Mouse (Mus musculus) CH12.LX (cell line): Measurements from ENCODE around the gene Ugt1a5. TPM values are rescaled to one million over a fixed set of nuclear protein-coding genes. Genes with fewer than 3 reads are reported as not detected.

ENCODE experiments used
- DNase-seq: peaks from one replicate; pipeline ENCODE4 v3.0.0-alpha.2; 2013; ENCODE audit errors: extremely low read depth
- H3K27ac ChIP-seq: 2 replicates; pipeline ENCODE4 v1.5.1; 2012; ENCODE audit warnings: low read depth, mild to moderate bottlenecking, control low read depth, moderate library complexity; ENCODE audit not compliant: insufficient read depth
- H3K27me3 ChIP-seq: replicated peaks from 2 replicates; pipeline ENCODE3; 2012; ENCODE audit warnings: inconsistent platforms
- H3K36me3 ChIP-seq, 2 experiments: replicated peaks in 1 of 2; 2 replicates each; pipeline versions ENCODE3 to v1.6.1; 2012; ENCODE audit warnings: inconsistent platforms in 1 of 2, low read length in 1 of 2, mild to moderate bottlenecking in 1 of 2, mixed read lengths in 1 of 2, moderate library complexity in 1 of 2; ENCODE audit not compliant: control insufficient read depth in 1 of 2, insufficient read depth in 1 of 2
- H3K4me1 ChIP-seq, 2 experiments: 2 replicates each; pipeline ENCODE4 v1.6.1; 2012; ENCODE audit warnings: inconsistent platforms in 1 of 2, moderate library complexity in 1 of 2; ENCODE audit not compliant: insufficient read depth in 2 of 2, control insufficient read depth in 1 of 2
- H3K4me2 ChIP-seq: 2 replicates; pipeline ENCODE4 v1.6.1; 2012; ENCODE audit warnings: low read depth, mild to moderate bottlenecking, control low read depth; ENCODE audit not compliant: poor library complexity, insufficient read depth, severe bottlenecking
- H3K4me3 ChIP-seq, 3 experiments: fragments of 150-350 bp in 1 of 3; sonication (generic) in 1 of 3; replicated peaks in 1 of 3; 2 replicates each; pipeline versions ENCODE3 to v1.5.1; 2011 to 2012; ENCODE audit warnings: low read depth in 2 of 3, low read length in 2 of 3, mild to moderate bottlenecking in 2 of 3, moderate library complexity in 2 of 3, control low read depth in 1 of 3, improper control_type of control experiment in 1 of 3, inconsistent platforms in 1 of 3, mixed read lengths in 1 of 3; ENCODE audit not compliant: poor library complexity in 1 of 3
- H3K79me2 ChIP-seq: replicated peaks from 2 replicates; pipeline ENCODE4 v1.6.1; 2012; ENCODE audit warnings: mild to moderate bottlenecking, moderate library complexity; ENCODE audit not compliant: control insufficient read depth, poor library complexity, insufficient read depth, severe bottlenecking; ENCODE audit errors: extremely low read depth
- H3K9ac ChIP-seq: 2 replicates; pipeline ENCODE4 v1.6.1; 2012; ENCODE audit warnings: low read depth, mild to moderate bottlenecking, control low read depth, moderate library complexity; ENCODE audit not compliant: insufficient read depth
- H3K9me3 ChIP-seq: replicated peaks from 2 replicates; pipeline ENCODE3; 2012; ENCODE audit warnings: low read length, inconsistent platforms, mixed read lengths
- CHD2 ChIP-seq: IDR thresholded peaks from 2 replicates; pipeline ENCODE4 v1.6.1; 2011; ENCODE audit warnings: low read length, improper control_type of control experiment
- E2F4 ChIP-seq: IDR thresholded peaks from 2 replicates; pipeline ENCODE4 v1.6.1; 2011; ENCODE audit warnings: low read depth, low read length, improper control_type of control experiment; ENCODE audit not compliant: insufficient replicate concordance
- EP300 ChIP-seq: IDR thresholded peaks from 2 replicates; pipeline ENCODE4 v1.6.1; 2011; ENCODE audit warnings: low read length, improper control_type of control experiment
- ETS1 ChIP-seq: conservative IDR thresholded peaks from 2 replicates; pipeline ENCODE4 v1.6.1; 2012; ENCODE audit warnings: low read depth, mild to moderate bottlenecking, inconsistent platforms, low read length, improper control_type of control experiment, moderate library complexity
- GABPA ChIP-seq: IDR thresholded peaks from 2 replicates; pipeline ENCODE4 v1.6.1; 2012; ENCODE audit warnings: low read depth, low read length, improper control_type of control experiment, inconsistent platforms; ENCODE audit not compliant: insufficient replicate concordance
- HCFC1 ChIP-seq: IDR thresholded peaks from 2 replicates; pipeline ENCODE4 v1.6.1; 2012; ENCODE audit warnings: low read depth, mild to moderate bottlenecking, inconsistent platforms, low read length, improper control_type of control experiment
- IRF4 ChIP-seq: IDR thresholded peaks from 2 replicates; pipeline ENCODE4 v1.6.1; 2014; ENCODE audit warnings: low read depth, mild to moderate bottlenecking, inconsistent platforms, low read length, improper control_type of control experiment
- JUN ChIP-seq: IDR thresholded peaks from 2 replicates; pipeline ENCODE4 v1.6.1; 2011; ENCODE audit warnings: low read depth, mild to moderate bottlenecking, low read length, improper control_type of control experiment, moderate library complexity; ENCODE audit not compliant: insufficient read depth
- KAT2A ChIP-seq: IDR thresholded peaks from 2 replicates; pipeline ENCODE4 v1.6.1; 2012; ENCODE audit warnings: low read length, improper control_type of control experiment, inconsistent platforms; ENCODE audit not compliant: insufficient replicate concordance
- MAFK ChIP-seq: IDR thresholded peaks from 2 replicates; pipeline ENCODE4 v1.6.1; 2011; ENCODE audit warnings: low read length, improper control_type of control experiment; ENCODE audit not compliant: insufficient replicate concordance
- MAZ ChIP-seq: IDR thresholded peaks from 2 replicates; pipeline ENCODE4 v1.6.1; 2012; ENCODE audit warnings: low read depth, mild to moderate bottlenecking, inconsistent platforms, low read length, improper control_type of control experiment, moderate library complexity
- MEF2A ChIP-seq: IDR thresholded peaks from 2 replicates; pipeline ENCODE4 v1.6.1; 2014; ENCODE audit warnings: low read depth, mild to moderate bottlenecking, inconsistent platforms, low read length, improper control_type of control experiment, borderline replicate concordance
- MYC ChIP-seq: IDR thresholded peaks from 2 replicates; pipeline ENCODE4 v1.6.1; 2011; ENCODE audit warnings: low read depth, mild to moderate bottlenecking, improper control_type of control experiment, low read length
- NRF1 ChIP-seq: IDR thresholded peaks from 2 replicates; pipeline ENCODE4 v1.6.1; 2014; ENCODE audit warnings: low read depth, mild to moderate bottlenecking, inconsistent platforms, low read length, improper control_type of control experiment, moderate library complexity
- PAX5 ChIP-seq: IDR thresholded peaks from 2 replicates; pipeline ENCODE4 v1.6.1; 2012; ENCODE audit warnings: low read length, inconsistent platforms, mixed read lengths
- POLR2A ChIP-seq: IDR thresholded peaks from 2 replicates; pipeline ENCODE4 v1.6.1; 2011; ENCODE audit warnings: low read depth, mild to moderate bottlenecking, improper control_type of control experiment, low read length
- SIN3A ChIP-seq: IDR thresholded peaks from 2 replicates; pipeline ENCODE4 v1.6.1; 2012; ENCODE audit warnings: low read length, improper control_type of control experiment, inconsistent platforms
- SMC3 ChIP-seq: IDR thresholded peaks from 2 replicates; pipeline ENCODE4 v1.6.1; 2011; ENCODE audit warnings: low read depth, low read length, improper control_type of control experiment
- TCF12 ChIP-seq: IDR thresholded peaks from 2 replicates; pipeline ENCODE4 v1.6.1; 2014; ENCODE audit warnings: low read depth, mild to moderate bottlenecking, inconsistent platforms, low read length, improper control_type of control experiment
- USF1 ChIP-seq: IDR thresholded peaks from 2 replicates; pipeline ENCODE4 v1.6.1; 2014; ENCODE audit warnings: low read depth, mild to moderate bottlenecking, inconsistent platforms, low read length, improper control_type of control experiment
- ZMIZ1 ChIP-seq: IDR thresholded peaks from 2 replicates; pipeline ENCODE4 v1.6.1; 2012; ENCODE audit warnings: low read depth, mild to moderate bottlenecking, inconsistent platforms, low read length, improper control_type of control experiment
- ZNF384 ChIP-seq: IDR thresholded peaks from 2 replicates; pipeline ENCODE4 v1.6.1; 2012; ENCODE audit warnings: low read depth, low read length, improper control_type of control experiment, inconsistent platforms
- dilution Hi-C: fragments of 300-500 bp; cut with MboI; formaldehyde crosslinking; loops from 2 replicates; pipeline ENCODE4 v1.14.3; 2020; ENCODE audit warnings: low sequenced_read_pairs; ENCODE audit not compliant: extremely low pct_unique_long_range_greater_than_20kb, extremely low pct_ligation_motif_present
- in situ Hi-C: fragments of 300-500 bp; cut with MboI; formaldehyde crosslinking; loops from 3 replicates; pipeline ENCODE4 v1.14.3; 2019; ENCODE audit warnings: low sequenced_read_pairs, low pct_ligation_motif_present, low pct_unique_long_range_greater_than_20kb, mixed read lengths
- polyA plus RNA-seq: library from polyadenylated mRNA; unstranded; fragments of >175 nt; gene quantifications from 2 replicates; pipeline ENCODE4 v1.2.1, GENCODE M21; 2012; ENCODE audit warnings: low read depth; ENCODE audit not compliant: insufficient read length
- total RNA-seq, 2 experiments: library from RNA; depleted of rRNA; stranded (reverse); fragments of 300-350 nt in 1 of 2; fragments of >200 nt in 1 of 2; gene quantifications; 2 replicates each; pipeline ENCODE4 v1.2.3; 2012 to 2014

The Ugt1a5 gene
- total and polyA plus RNA-seq, 3 experiments = not detected

DNA sequence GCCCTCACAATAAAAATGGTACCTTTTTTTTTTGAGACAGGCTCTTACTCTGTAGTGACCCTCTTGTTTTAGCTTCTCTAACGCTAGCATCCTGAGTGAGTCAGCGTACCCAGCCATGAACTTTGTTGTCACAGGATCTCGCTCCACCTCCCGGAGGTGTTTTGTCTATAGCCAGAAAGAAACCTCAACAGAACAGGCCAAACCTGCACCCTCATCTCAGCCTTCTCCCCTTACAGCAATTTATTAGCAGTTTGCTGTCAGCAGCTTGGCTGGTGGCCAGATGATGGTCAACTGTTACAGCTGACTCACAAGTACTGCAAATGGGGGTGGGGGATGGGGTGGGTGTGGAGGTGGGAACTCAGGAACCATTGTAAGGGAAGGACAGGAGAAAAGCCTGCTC lies 96.4 kb downstream of the Ugt1a5 start (continued):
- TF ChIP-seq MEF2A (no peak), ETS1 (no peak), PAX5 (no peak), E2F4 (no peak)

- Histone ChIP-seq H3K4me3 (no peak overlapping the region), H3K36me3 (peaks cover 51 to 82% of the 10 kb centered on the region in 2 experiments), H3K9ac (no peak overlapping the region), H3K4me2 (no peak overlapping the region), H3K9me3 (peaks cover 13% of the 10 kb centered on the region), H3K27ac (no peak overlapping the region), H3K79me2 (no peaks in the 10 kb centered on the region)
- dilution Hi-C loops = no loop called here
- DNase-seq = no peak
- TF ChIP-seq USF1 = no peak
- TF ChIP-seq MAFK = no peak; the same call in 1 of the 2 replicates
- TF ChIP-seq CHD2 = no peak; the same call in 1 of the 2 replicates
- no peak for TF ChIP-seq HCFC1
- no peak for TF ChIP-seq GABPA
- TF ChIP-seq TCF12 = no peak
- no peak for TF ChIP-seq MAZ
- no peak for TF ChIP-seq SMC3
- TF ChIP-seq JUN = no peak
- no peak for TF ChIP-seq NRF1
- TF ChIP-seq SIN3A = no peak
- TF ChIP-seq KAT2A = no peak
- no peak for TF ChIP-seq POLR2A
- no peak for TF ChIP-seq MYC
- no peak for TF ChIP-seq ZMIZ1
- TF ChIP-seq EP300 = no peak
- TF ChIP-seq MEF2A = no peak
- no peak for TF ChIP-seq IRF4
- no peak for TF ChIP-seq ZNF384
- TF ChIP-seq, all 38 proteins: peak for 0
- peaks cover 2 to 29% of the 10 kb centered on the region in 2 experiments; a peak in 3 of 4 replicates for H3K4me1 ChIP-seq
- no peaks in the 10 kb centered on the region for H3K27me3 ChIP-seq
- in situ Hi-C loops = no loop called here
These were observed 97.1 kb downstream of the Ugt1a5 start for GRCm38 (mm10) chr1:88262961-88263360.
